Mouse (Mus musculus) lung, adult 2 months (tissue): ENCODE data around the gene Hdac5. TPM values are rescaled to one million over a fixed set of nuclear protein-coding genes. Genes with fewer than 3 reads are reported as not detected.

Experiments used
- DNase-seq: peaks from one replicate; pipeline ENCODE4 v3.0.0; 2022
- H3K4me1 ChIP-seq: fragments of 200-500 bp; 2 replicates; pipeline ENCODE4 v1.6.1; 2011; ENCODE audit warnings: low read length; ENCODE audit not compliant: control insufficient read depth, insufficient read depth
- H3K4me3 ChIP-seq: fragments of 200-500 bp; replicated peaks from 2 replicates; pipeline ENCODE3; 2011; ENCODE audit warnings: low read depth, mild to moderate bottlenecking, control low read depth, low read length; ENCODE audit errors: extremely low read depth
- CTCF ChIP-seq: fragments of 200-500 bp; IDR thresholded peaks from 2 replicates; pipeline ENCODE4 v1.5.1; 2011; ENCODE audit warnings: mild to moderate bottlenecking, low read length, control low read depth; ENCODE audit not compliant: insufficient read depth
- POLR2A ChIP-seq: fragments of 200-500 bp; IDR thresholded peaks from 2 replicates; pipeline ENCODE4 v1.6.1; 2011; ENCODE audit warnings: low read depth, mild to moderate bottlenecking, control low read depth, low read length, borderline replicate concordance; ENCODE audit errors: extremely low read depth
- WGBS: fragments of 180-500 bp; shearing (Covaris S2); methylation state at CpG from one replicate; pipeline ENCODE4 v1.1.7; 2018; 5-methylcytosine and 5-hydroxymethylcytosine counted together
- polyA plus RNA-seq: library from polyadenylated mRNA; depleted of rRNA; stranded (reverse); fragments of >200 nt; gene quantifications from 2 replicates; pipeline ENCODE4 v1.2.3, GENCODE M21; 2012

The Hdac5 gene
- polyA plus RNA-seq, 1 experiment = 160 TPM

DNA sequence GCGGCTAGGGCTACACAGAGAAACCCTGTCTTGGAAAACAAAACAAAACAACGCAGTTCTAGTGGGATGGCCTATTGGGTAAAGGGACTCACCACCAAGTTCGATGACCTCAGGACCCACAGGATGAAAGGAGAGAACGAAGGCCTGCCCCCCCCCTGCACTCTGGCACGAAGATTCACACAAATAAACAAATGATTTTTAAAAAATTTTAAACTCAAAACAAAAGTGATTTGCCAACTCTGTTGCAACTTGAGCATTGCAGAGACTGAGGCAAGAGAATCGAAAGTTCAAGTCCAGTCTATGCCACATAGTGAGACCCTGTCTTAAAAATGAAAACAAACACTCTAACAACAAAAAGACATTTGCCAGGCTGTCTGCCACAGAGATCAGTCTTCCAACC, 10.7 kb upstream of the Hdac5 start:
- WGBS = 76% methylated on average over 6 of the region's 6 CpGs
- Histone ChIP-seq H3K4me3 (no peak overlapping the region), H3K4me1 (no peaks in the 10 kb centered on the region)
- no peak for TF ChIP-seq POLR2A
- DNase-seq = no peak

DNA sequence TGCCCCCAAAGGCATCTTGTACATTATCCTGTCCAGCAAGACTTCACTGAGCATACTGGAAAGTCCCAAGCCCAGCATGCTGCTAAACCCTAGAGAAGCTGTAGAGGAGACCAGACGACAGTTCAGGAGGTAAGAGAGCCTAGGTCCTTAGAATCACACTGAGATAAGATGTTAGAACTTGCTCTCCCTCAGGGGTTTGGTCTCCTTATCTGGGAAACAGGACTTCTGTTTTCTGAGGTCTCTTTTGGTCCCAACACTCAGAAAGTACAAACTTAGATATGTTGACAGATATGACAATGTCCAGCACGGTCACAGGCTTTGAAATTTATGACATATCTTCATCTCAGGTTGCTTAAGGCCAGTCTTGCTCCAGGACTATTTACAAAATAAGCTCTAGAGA, 6.1 kb upstream of the Hdac5 start:
- Histone ChIP-seq H3K4me3 (no peak overlapping the region), H3K4me1 (no peaks in the 10 kb centered on the region)
- 56% methylated on average over 2 of the region's 2 CpGs for WGBS
- TF ChIP-seq CTCF = no peak
- no peak for TF ChIP-seq POLR2A
- no peak for DNase-seq

DNA sequence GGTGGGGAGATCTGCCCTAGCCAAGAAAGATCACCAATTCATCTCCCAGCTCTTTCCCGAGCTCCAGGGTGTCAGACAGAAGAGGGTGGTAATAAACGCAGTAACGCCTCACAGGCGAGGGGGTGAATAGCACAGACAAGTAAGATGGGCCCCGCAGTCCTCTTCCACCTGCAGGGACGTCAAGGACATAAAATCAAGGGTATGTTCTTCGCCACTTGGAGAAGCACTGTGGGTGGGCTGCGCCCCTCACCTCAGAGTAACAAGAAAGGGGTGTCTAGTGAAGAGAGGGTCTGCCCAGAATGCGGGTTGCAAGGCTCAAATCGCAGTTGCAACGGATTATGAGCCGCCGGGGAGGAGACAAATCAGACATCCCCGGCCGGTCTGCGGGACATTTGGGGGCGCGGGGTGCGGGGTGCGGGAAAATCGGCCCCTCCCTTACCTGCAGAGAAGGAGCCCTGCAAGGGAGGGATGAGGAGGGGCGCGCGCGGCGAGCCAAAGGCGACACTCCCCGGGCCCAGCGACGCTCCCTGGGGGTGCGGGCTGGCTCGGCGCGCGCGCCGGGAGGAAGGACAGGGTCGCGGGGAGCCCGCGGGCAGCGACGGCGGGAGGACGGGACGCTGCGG, 524 bp downstream of the Hdac5 start:
- under 1% methylated on average over 47 of the region's 47 CpGs for WGBS
- Histone ChIP-seq H3K4me1 (peaks cover 39% of the 10 kb centered on the region), H3K4me3 (peak overlapping the region; percentile 60)
- no peak for DNase-seq
- TF ChIP-seq CTCF (no peak), POLR2A (no peak)

DNA sequence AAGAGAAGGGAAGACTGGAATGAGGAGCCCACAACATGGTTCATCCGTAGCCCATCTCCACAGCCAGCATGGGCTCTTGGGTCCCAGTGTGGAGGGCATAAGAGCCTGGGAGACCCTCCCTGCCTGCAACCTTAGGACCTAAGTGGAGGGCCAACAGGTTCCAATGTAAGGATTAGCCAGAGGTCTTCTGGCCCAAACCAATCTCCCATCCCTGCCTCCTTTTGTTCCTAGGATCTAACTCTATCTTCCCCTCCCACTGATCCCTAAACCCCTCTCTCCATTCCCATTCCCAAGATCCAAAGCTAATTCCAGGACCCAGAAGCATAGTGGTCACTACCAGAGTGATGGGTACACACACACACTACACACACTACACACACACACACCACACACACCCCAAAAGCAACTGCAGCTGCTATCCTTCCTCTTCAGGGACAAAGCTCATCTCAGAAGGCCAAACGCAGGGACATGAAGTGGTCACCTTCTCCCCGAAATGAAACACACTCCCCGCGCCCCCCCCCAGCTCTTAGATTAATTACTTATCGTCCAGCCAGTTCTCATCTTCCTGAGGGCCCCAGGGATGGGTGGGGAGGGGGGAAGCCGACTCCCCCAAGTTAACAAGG, 1.2 kb downstream of the Hdac5 start:
- 16% methylated on average over 7 of the region's 7 CpGs for whole genome bisulfite sequencing

DNA sequence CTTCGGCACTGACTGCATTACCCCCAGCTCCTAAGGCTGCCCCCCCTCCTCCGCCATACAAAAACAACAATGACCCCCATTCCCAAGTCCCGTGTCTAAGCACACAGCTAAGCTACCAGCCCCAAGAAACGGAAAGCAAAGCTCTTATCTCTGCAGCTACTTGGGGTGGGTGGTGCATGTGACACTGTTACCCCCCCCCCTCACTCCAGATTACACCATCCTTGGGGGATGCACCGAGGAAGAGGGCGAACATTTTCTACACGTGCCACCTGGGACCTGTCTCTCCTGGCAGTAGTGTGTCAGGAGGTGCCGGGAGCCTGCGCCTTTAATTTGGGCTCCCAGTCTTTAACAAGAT, 1.8 kb downstream of the Hdac5 start:
- Histone ChIP-seq H3K4me3 (peak overlapping the region; percentile 8), H3K4me1 (peaks cover 42% of the 10 kb centered on the region)
- no peak for DNase-seq
- TF ChIP-seq CTCF = no peak
- TF ChIP-seq POLR2A = no peak
- WGBS = 32% methylated on average over 9 of the region's 9 CpGs

More for the DNA sequence above, 1.2 kb downstream of the Hdac5 start:
- TF ChIP-seq POLR2A = no peak
- no peak for TF ChIP-seq CTCF
- peak overlapping the region; percentile 60 for H3K4me3 ChIP-seq
- no peak for DNase-seq
- peaks cover 42% of the 10 kb centered on the region for H3K4me1 ChIP-seq

DNA sequence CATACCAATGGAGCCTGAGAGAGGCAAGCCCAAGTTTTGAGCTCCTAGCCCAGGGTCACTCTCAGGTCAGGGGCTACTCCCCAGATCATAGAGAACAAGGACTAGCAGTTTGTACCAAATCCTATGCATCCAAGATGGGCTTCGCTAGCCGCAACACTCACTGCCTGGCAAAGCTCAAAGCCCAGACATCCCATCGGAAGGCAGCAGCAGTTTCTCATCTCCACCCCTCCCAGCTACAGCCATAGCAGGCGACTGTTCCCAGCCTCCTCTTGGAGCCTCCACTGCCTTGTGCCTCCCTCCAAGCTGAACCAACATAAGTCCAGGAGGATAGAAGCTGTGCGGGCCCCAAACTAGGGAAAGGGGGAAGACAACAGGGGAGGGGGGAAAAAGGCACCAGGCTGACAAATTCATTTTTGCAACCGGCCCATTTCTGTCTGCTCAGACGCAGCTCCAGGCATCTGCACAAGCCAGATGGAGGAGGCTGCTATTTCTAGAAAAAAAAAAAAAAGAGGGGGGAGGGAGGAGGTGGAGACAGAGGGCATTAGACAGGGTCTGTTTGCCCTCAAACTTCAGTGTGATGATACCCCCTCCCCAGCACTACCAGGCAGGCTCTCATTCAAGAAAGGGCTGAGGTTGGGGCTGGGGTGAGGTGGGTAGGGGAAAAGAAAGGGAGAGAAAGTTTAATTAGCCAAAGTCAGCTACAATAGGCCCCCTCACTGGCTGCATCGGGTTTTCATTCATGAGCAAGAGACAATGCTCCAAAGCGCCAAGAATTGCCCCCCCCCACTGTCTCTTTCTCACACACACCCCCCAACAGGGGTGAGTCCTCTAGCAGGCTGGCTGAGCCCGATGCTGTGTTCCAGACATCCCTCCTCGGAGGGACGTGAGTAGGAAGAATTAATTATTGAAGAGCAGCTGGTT, 2.4 kb downstream of the Hdac5 start:
- Histone ChIP-seq H3K4me3 (no peak overlapping the region), H3K4me1 (peaks cover 42% of the 10 kb centered on the region)
- no peak for DNase-seq
- TF ChIP-seq POLR2A (no peak), CTCF (no peak)
- WGBS = 43% methylated on average over 12 of the region's 12 CpGs

DNA sequence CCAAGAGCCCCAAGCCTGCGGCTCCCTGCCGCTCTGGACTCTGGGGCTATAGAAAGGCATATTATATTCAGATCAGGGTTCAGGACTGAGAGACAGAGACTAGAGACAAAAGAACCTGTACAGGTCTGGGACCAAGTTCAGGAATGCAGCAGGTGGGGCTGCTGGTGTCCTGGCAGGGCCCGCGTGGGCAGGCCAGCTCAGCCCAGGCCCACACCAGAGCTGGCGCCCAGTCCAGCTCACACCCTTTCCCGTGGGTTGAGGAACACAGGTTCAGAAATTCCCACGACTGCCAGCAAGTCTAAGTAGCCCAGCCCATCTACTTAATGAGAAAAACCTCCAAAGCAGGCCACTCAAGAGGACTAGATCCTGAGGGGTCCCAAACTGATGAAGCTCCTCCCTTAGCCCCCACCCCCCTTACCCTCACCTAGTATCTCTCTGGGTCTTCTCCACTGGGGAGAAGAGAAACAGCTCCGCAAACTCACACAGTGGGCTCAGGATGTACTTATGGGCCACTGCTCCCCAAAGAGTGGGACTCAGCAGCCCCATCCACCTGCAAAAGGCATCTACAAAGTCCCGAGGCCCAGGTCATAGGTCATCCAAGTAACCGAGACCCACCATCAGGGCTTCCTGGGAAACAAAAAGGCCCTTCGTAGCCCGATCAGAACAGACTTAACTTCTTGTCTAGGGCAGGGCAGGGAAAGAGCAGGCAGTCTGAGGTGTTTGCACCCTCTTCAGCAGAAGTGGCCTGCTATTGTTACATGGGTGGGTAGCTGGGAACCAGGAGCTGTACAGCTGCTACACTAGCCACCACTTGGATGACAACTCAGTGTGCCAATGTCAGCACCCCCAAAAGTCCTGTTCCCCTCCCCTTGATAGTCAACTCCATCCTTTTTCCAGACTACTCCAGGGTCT, 3.6 kb downstream of the Hdac5 start:
- peaks cover 44% of the 10 kb centered on the region for H3K4me1 ChIP-seq
- TF ChIP-seq CTCF (no peak), POLR2A (no peak)
- no peak for DNase-seq
- 57% methylated on average over 12 of the region's 12 CpGs for WGBS
- no peak overlapping the region for H3K4me3 ChIP-seq

DNA sequence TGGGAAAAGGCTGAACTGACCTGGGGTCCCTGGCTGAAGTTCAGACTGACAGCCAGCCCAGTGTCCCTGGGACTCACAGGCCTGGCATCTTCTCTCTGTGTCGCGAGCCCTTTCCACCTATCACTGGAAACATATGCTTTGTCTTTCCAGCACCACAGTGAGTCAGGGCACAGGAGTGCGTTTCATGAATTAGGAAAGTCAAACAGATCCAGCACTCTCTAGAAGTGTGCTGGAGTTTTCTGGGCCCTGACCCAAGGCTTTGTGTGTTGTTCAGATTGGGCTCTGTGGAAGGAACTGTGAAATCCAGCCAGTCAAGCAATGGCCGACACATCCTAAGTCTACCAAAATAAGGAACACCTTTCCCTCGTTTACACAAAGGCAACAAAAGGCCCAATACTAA, 4.7 kb downstream of the Hdac5 start:
- H3K4me3 ChIP-seq = no peak overlapping the region
- H3K4me1 ChIP-seq = peaks cover 44% of the 10 kb centered on the region
- WGBS = 31% methylated on average over 5 of the region's 5 CpGs
- no peak for TF ChIP-seq POLR2A
- no peak for TF ChIP-seq CTCF
- DNase-seq = no peak

DNA sequence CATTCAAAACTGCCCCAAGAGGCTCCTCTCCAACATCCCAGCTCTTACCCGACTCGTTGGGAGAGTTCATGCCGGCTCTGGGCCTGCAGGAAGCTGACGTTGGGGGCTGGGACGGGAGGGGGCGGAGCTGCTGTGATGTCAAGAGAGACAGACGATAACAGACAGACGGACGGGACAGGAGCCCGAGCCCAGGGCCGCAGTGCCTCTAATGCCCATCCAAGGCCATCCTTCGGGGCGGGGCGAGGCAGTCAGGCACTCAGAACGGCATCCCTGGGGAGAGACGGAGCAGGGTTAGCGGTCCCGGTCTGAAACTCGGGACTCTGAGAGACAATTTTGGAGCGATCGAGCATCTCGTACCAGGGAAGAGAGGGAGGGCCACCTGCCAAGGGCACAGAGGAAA, 5.3 kb downstream of the Hdac5 start:
- WGBS = 14% methylated on average over 22 of the region's 22 CpGs
- TF ChIP-seq POLR2A (no peak), CTCF (no peak)
- H3K4me3 ChIP-seq = peak overlapping the region; percentile 6
- no peak for DNase-seq
- H3K4me1 ChIP-seq = peaks cover 49% of the 10 kb centered on the region
